Mouse (Mus musculus): ENCODE data around the gene Relb.

The Relb gene

GRCm38 (mm10) chr7:19557086-19557485, 72.2 kb downstream of the Relb start:
- DNase-seq (ENCODE audit: low spot score in 2 of 2): no peak

Measured in left cerebral cortex, adult 9 months (tissue).